Mouse (Mus musculus): ENCODE data around the gene Epha1.

Epha1 gene

DNA sequence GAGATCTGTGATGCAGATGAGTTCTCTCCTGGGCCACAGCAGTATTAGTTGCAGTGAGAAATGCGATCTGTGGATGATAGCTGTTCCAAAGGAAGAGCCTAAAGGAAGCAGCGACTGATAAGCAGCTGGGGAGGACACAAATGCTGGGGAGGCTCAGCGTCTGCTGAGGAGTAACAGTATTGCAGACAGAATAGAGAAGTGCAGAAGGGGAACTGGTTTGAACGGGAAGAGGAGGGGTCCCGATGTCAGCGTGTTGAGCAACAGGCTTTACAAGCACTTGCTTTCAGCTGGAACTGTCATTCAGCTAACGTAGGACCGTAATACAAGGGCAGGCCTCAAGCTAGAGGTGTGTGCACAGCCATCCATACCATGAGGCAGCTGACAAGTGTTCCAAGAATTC is 19.9 kb downstream of the Epha1 start:
- no peak for DNase-seq

DNA sequence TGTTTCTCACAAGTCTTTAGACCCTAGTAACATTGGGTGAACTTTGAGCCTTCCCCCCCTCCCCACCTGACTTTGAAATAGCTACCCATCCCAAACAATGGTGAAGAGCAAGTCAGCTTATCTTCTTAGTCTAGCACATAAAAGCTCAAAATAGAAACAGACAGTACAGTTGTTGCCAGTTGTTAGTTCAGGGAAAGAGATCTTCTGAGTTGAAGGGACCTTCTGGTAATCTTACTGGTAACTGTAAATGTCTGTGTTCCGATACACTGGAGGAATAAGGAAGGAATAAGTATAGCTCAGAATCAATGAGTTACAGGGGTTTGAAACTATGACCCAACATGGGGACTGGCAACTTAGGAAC is 20.6 kb downstream of the Epha1 start:
- no peak for DNase-seq

DNA sequence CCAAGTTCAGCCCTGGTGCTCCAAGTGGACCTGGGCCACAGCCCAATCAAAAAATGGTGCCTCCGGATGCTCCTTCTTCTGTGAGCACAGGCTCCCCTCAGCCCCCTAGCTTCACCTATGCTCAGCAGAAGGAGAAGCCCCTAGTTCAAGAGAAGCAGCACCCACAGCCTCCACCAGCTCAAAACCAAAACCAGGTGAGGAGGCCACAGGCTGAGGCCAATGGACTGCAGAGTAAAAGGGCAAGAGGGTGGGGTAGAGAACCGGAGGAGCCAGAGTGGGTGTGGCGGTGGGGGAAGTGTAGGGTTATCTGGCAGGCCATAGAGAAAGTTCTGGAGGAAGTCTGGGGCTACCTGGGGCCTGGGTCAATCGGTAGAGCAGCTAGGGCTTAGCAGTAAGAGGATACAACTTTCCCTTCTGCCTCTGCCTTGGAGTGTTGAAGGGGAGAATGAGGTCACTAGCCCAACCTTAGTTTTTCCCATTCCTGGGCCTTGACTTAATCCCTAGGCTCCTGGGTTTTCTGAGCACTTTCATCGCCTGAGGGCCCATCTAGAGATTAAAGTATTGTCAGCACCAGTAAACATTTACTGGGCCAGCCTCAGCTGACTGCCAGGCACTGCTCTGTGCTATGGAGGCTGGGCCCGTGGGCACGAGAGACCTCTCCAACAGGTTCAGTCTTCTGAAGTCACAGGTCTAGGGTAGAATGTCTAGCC is 21.1 kb downstream of the Epha1 start:
- DNase-seq, result no peak

DNA sequence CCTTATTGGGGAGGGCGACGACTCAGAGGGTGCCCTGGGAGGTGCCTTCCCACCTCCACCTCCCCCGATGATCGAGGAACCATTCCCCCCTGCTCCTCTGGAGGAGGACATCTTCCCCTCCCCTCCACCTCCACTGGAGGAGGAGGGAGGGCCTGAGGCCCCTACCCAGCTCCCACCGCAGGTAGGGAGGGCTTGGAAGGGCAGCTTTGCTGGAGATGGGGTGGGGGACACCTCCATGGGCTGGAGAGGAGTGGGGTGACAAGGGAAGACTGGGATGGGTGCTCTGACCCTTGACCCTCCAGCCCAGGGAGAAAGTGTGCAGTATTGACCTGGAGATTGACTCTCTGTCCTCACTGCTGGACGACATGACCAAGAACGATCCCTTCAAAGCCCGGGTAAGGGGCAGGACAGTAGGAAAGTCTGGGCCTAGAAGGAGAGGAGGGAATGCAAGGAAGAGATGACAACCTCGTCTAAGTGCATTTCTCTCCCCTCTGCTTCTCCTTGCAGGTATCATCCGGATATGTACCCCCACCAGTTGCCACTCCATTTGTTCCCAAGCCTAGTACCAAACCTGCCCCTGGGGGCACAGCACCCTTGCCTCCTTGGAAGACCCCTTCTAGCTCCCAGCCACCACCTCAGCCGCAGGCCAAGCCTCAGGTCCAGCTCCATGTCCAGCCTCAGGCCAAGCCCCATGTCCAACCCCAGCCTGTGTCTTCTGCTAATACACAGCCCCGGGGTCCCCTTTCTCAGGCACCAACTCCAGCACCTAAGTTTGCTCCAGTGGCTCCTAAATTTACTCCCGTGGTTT is 21.9 kb downstream of the Epha1 start:
- no peak for DNase-seq

DNA sequence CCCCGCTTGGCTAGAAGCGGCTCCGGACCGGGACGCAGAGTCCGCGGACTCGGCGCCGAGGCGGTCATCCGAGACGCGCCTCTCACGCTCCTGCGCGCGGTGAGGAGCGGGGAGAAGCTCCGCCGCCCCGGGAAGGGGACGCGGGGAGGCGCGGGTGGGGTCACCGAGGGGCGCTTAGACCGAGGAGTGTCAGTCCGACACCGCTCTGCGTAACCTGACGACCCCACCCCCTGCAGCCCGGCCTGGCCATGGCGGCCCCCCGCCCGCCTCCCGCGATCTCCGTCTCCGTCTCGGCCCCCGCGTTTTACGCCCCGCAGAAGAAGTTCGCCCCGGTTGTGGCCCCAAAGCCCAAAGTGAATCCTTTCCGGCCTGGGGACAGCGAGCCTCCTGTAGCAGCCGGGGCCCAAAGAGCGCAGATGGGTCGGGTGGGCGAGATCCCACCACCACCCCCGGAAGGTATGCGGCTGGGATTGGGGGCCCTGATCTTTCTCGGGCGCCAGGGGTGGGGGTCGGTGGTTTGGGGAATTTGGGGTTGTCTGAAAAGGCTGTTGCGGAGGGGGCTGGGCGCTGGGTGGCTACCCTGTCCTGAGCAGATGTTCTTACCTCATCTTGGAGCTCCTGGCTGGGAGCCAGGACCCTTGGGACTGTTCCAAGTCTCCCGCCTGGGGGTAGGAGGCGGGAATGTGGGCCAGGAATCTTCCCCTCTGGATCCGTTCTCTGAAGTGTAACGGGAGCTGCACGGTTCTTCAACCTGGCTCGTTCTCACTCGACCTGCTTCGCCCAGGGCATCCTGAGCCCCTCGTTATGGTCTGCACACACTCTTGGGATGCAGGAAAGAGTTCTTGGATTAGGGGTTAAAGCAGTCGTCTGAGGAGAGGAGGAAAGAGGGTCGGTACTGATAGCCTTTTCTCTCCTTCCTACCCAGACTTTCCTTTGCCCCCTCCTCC is 22.8 kb downstream of the Epha1 start:
- peak; percentile 68 for DNase-seq

DNA sequence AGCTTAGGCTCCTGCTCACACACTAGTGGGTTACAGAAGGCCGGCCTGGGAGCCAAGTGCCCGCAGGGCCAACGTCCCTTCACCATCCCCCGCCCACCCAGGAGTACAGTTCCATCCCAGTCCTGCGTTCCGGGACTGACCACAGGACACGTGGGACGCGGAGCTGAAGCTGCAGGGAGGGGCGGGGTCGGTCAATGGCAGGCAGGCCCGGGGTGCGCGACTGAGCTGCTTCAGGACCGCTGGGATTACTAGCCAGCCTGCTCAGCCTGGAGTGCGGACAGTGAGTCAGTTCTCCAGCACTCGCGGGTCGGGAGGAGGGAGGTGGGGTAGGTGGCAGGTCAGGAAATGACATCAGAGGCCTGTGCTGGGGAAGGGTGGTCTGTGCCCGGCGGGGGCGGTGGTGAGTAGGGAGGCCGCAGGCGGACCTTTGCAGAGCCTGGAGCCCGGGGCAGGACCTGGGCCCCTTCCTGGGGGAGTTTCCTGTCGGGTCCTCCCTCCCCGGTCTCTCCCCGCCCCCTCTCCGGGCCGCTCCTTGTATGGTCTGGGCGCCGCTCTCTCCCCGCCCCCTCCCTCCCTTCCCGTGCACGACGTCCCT is 23.5 kb downstream of the Epha1 start, which contains the start of gene Zyx:
Zyx (plus strand) TSS at position 205 of the 595 bp plus-strand sequence.
- peak; percentile 87 for DNase-seq

DNA sequence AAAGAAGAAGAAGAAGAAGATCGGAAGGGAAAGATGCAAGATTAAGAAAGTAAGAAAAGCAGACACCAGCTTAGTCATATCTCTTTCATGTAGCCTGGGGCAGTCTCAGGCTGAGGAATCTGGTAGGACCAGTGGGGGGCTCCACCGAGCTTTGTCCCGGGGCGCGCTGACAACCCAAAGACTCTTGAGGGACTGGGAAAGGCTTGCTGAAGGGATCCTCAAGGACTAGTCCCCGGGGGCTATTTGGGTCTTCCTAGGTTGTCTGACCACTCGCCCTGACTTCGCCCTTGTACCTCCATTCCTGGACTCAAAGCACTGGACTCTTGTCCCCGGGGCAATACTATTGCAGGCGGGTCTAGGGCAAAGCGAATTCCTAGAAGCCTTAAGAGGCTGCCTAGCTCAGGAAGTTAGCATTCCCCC is 24.1 kb downstream of the Epha1 start:
- DNase-seq, result peak; percentile 89

DNA sequence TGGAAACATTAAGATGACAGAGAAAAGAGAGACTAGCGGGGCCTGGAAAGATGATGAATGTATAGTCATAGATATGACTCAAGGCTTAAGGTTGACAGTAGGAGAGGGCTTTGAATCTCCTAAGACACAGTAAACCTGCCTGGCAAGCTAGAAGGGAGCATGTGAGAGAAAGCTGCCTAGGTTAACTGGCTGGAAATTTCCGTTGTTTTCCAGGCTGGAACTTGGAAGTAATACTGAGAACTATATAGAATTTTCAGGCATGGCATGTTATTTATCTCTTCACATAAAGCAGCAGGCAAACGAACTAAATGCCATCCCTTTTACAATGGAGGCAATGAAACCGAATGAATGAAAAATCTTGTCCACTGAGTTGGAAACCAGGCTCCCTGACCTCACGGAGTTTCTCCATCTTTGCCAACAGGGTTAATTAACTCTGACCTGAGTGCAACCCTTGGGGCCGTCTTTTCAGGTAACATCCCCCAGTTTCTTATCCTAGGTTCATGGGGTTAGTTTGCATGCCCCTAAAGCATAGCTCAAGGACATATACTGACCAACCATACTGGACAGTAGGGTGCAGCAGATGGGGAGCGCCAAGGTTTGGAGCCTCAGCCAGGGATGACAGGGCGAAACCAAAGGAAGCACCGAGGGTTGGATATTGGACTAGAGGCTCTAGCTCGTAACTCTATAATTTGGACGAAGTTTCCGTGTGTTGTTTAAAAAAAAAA is 24.6 kb downstream of the Epha1 start:
- no peak for DNase-seq

DNA sequence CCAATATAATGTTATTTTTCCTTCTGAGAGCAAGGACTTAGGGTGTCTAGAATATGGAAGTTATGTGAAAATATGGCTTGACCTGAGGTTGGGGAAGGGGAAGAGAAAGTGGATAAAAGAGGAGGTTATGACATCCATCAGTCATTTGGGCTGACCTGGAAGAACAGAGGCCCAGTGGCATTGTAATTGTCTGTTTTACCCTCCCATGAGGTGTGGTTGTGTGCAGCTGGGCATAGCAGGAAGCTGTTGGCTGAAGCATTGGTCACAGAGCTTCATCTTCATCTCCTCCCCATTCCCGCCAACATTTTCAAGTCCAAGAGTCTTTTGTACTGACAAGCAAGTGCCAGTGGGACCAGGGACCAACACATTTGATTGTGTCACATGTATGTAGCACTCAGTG is 28.8 kb downstream of the Epha1 start:
- DNase-seq, result peak; percentile 34

DNA sequence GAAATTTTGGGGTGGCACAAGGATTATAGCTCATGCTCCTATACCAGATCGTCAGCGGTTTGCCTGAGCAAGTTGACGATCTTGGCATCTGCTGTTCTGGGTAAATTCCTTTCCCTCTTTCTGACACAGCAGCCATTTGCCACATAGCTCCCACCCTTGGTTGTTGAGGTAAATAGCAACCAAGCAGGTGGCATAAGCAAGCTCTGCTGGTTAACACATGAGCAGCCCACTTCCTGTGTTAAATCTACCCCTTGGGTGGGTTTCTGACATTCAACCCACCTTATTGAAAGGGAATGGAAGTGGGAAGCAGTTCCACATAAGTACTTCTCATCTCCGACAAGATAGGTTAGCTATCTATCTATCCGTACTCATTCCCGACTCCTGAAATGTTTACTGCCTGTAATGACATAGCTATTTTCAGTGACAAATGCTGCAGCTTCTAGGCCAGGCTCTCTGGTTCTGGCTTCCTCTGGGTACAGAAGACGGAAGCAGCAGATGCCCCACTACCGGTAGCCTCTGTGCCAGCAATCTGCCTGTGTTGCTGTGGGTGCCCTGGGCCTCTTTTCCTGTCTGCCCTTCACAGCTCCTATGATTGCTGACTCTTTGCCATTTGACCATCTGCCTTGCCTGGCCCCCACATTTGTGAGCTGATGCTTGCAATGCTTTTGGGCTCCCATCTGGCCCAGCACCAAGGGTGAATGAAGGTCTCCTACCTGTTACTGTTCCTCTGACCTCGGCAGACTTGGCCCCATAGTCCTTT is 29.5 kb downstream of the Epha1 start:
- peak; percentile 72 for DNase-seq

DNA sequence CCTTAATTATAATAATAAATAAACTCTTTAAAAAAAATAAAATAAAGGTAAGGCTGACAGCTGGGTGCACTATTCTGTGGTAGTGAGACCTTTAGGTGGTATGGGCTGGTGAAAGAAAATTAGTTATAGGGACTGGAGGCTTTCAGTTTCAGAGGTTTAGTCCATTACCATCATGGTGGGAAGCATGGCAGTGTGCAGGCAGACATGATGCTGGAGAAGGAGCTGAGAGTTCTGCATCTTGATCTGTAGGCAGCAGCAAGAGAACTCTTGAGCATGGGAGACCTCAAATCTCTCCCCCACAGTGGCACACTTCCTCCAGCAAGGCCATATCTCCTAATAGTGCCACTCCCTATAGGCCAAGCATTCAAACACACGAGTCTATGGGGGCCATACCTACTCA is 30.9 kb downstream of the Epha1 start:
- DNase-seq, result no peak

DNA sequence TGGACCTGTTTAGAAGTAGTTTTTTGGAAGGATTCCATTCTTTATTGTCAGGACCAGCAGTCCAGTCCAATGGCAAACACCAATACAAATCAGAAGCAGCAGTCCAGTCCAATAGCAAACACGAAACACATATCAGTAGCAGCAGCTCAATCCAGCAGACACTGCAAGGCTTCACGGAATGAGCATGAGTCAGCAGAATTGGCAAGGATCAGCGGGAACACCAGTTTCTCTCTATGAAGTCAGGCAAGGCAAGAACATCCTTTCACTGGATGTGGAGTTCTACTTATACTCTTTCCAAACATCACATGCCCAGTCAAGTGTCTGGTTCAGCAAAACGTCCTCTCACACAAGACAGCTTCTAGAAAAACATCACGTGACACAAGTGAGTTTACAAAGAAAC is 33.1 kb downstream of the Epha1 start:
- no peak for DNase-seq

DNA sequence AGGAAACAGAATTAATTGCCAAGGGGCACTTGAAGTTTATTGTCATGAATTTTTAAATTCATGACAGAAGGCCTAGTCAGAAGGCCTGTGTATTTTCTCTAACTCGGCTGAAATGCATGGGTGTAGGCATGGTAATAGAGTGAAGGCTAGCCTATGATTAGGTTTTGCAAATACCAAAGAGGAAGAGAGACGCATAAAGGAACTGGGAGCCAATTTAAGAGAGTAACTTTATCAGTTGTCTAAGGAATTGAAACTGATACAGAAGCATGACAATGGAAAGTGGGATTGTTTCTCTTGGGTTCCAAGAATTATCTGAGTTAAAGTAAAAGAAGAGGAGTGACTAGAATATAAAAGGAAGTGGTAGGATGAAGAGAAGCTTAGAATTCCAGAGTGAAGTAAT is 33.9 kb downstream of the Epha1 start:
- no peak for DNase-seq

DNA sequence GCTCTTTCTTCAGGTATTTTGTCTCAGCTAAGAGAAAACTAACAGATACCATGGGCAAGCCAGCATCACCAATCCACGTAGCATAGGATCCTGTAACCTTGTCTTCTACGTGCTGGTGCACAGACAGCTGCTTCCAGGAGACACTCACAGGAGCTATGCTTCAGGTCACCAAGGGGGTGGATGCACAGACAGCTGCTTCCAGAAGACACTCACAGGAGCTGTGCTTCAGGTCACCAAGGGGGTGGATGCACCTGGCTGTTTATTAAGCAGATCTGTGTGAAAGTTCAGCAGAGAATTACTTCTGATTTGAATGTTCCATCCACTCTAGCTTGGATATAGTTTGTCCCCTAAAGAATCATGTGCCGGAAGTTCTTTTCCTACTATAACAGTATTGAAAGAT is 42.1 kb downstream of the Epha1 start:
- no peak for DNase-seq

DNA sequence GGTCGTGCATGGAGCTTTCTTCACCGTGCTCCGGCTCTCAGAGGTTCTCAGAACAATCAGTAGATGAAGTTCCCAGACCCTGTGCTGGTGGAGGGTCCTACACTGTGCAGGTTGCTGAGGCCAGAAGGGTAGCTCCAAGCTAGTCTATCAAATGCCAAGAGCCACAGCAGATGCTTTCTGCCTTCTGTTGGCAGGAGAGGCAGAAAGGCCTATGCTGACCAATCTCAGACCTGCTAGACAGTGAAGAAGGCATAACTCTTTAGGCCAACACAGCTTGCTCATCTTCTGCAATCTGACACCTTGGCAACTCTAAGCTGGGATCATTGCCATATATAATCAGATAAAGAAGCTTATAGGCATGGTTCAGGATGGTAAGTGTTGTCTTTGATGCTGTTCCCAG is 42.9 kb downstream of the Epha1 start:
- no peak for DNase-seq

DNA sequence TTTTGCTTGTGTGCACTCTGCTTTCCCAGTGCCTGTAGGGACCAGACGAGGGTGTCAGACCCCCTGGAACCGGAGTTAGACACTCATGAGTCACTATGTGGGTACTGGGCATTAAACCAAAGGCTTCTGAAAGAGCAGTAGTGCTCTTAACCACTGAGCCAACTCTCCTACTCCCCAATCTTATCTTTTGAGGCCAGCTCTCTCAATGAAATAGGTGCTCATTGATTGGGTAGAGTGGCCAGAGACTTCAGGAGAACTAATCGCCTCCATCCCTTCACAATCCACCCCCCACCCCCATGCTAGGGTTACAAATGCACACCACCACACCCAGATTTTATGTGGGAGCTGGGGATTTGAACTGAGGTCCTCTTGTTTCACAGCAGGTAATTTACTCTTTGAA is 44.3 kb downstream of the Epha1 start:
- no peak for DNase-seq

DNA sequence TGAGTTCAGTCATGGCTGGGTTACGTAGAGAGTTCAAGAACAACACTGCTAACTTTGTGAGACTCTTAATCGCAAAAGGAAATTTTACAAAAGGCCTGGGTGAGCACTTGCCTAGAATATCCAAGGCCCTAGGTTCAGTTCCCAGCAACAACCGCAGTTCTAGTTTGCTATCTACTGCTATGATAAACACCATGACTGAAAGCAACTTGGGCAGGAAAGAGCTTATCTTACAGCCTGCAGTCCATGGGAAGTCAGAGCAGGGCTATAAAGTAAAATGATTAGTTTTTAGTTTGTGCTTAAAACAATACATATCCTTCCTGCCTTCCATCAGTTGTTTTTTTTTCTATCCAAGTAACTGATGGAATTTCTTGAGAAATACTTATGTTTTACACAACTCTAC is 46.6 kb downstream of the Epha1 start:
- DNase-seq, result no peak

DNA sequence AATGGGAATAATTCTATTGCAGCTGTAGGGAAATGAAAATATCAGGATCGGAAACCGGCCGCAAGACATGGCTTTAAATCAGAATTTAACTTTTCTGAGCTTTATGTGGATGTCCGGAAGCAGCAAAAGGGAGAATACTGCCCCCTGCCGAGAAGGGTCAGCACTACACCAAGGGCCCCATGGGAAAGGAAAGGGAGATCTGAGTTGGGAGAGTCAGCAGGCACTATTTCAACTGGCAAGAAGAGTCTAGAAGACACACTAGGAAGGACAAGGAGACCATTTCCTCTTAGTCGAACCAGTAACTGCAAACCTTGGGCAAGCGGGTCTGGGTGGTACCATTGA is 47.8 kb downstream of the Epha1 start:
- DNase-seq, result peak; percentile 90

DNA sequence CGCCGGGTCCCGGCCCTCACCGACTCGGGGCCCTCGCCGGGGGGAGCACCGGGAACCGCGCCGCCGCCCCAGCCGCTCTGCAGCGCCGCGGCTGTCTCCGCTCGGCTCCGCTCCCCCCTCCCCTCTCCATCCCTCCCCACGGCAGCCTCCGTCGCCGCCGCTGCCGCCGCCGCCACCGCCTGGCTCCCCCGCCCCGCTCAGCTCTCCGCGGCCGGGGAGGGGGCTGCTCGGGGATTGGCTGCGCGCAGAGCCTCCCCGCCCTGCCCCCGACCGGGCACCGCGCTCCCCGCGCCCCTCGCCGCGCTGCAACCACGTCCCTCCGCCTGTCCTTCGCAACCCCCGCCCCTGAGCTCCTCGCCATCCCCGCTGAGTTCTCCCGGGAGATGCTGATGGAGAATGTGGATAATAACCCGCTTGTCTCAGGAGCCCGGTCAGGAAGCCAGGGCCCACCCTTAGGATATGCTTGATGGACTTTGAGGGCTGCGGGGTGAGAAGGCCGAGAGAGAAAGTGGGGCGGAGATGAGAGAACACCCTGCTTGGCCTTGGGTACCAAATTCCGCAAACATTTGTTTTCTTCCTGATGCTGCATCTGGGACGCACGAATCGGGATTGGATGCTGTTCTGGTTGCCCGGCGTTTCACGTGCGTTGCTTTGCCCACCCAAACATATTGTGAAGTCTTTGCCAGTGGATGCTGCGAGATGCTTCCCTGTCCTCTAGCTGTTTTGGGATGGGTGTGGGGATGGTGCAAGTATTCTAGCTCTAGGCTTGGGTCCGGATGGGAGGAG is 48.4 kb downstream of the Epha1 start, which contains the start of gene Fam131b:
Fam131b (minus strand) TSS at position 162 of the 786 bp plus-strand sequence.
- DNase-seq, result peak; percentile 75

DNA sequence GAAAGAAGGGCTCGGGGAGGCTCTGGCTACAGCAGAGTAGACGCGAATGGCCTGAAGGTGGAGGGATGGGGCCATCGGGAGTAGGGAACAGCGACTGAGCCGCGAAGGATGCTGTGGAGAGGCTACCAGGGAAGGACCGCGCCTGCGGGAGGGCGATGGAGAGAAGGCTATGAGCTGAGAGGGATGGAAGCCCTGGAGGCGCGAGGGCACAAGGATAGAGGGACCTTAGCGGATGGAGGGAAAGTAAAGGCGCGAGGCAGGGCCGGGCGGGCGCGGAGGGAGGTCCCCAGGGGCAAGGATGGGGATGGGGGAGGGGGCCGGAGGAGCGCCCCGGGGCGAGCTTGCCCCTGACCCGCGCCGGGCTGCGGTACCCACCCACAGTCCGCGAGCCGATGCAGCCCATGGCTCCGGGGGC is 49.0 kb downstream of the Epha1 start:
- no peak for DNase-seq
